Mouse (Mus musculus) frontal cortex, adult 2 months (tissue): Measurements from ENCODE around the gene Bcas3. TPM values are rescaled to one million over a fixed set of nuclear protein-coding genes. Genes with fewer than 3 reads are reported as not detected.
A peak's percentile ranks its signal among the peaks of the same experiment; 100 is the strongest.

Source experiments
- DNase-seq, 2 experiments: peaks; one replicate each; pipeline ENCODE4 v3.0.0; 2022; ENCODE audit warnings: low spot score in 1 of 2; ENCODE audit errors: extremely low spot score in 1 of 2
- polyA plus RNA-seq: library from polyadenylated mRNA; depleted of rRNA; stranded (reverse); fragments of >200 nt; gene quantifications from 2 replicates; pipeline ENCODE4 v1.2.3, GENCODE M21; 2012

Bcas3 gene
- polyA plus RNA-seq, 1 experiment: 47.9 TPM

- DNase-seq: peak; percentile 8 to 46
Observed at GRCm38 (mm10) chr11:85609303-85609940, 256.5 kb downstream of the Bcas3 start.

DNA sequence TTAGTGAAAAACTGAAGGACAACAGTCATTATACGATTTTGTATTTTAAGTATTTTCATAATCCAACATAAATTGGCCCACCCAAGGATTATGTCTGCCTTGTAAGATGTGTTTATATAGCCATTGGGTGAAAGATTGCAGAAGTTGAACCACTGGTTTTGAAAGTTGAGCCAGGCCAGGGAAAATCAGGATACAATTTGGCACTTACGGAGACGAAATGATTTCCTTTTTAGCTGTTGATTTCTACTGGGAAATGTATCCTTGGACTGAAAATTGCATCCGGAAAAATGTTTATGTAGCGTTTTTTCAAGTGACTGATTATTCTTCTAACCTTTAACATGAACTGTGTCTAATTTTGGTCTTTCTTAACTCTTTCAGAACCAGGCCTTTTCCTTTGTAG lies 260.1 kb downstream of the Bcas3 start:
- no peak for DNase-seq

GRCm38 (mm10) chr11:85613586-85613985 lies 260.6 kb downstream of the Bcas3 start:
- DNase-seq: no peak

- DNase-seq: no peak
Observed at GRCm38 (mm10) chr11:85614431-85614830, 261.5 kb downstream of the Bcas3 start.

- DNase-seq: no peak
Observed at GRCm38 (mm10) chr11:85615421-85615820, 262.5 kb downstream of the Bcas3 start.

DNA sequence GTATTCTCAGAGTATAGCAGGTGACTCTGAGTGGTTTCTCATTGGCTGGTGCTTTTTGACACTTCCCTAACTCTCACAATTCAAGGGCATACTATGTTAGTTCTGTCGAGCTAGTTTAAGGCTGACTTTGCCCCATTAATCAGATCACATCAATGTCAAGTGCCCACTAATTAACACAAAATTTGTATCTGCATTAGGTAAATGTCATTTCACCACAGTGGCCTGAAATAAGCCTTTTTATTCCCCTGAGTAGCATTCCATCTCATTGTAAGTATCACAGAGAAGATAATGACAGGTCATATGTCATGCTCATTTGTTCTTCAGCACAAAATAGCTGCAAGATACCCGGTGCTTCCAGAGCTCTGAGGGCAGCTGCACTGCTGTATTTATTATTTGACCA lies 268.5 kb downstream of the Bcas3 start:
- no peak for DNase-seq

DNA sequence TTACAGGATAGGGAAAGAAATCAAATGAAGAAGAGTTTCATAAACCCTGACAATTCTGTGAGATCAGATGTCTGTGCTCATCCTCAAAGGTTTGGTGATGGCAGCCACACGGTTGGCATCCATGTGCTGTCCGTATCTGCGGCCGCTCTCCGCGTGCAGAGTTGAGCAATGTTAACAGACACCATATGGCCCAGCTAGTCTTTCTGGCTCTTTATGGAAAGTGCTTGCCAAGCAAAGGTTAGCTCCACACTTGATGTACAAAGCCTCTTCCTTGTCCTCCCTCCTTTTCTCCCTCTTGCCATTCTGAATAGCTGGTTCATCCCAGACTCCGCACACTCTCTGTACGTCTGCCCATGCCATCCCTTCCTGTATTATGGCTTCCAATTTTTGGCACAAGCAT lies 269.0 kb downstream of the Bcas3 start:
- no peak for DNase-seq

DNA sequence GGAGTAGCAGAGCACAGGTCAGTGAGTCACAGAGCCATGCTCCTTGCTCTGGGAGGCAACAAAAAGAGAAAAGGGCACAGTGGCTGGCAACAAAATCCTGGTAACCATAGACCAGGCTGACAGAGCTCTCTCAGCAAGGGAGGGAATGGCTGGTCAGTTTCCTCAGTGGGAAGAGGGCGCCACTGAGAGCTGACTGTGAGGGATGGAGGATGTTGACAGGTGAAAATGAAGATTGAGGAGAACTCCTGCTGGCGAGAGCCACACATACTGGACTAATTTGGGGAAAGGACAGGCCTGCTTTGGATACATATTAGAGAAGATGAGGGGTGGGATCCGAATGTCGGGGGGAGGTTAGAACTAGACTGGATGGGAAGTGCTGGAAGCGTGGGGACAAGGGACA lies 272.2 kb downstream of the Bcas3 start:
- no peak for DNase-seq

GRCm38 (mm10) chr11:85626846-85627245 lies 273.9 kb downstream of the Bcas3 start:
- DNase-seq: no peak

DNA sequence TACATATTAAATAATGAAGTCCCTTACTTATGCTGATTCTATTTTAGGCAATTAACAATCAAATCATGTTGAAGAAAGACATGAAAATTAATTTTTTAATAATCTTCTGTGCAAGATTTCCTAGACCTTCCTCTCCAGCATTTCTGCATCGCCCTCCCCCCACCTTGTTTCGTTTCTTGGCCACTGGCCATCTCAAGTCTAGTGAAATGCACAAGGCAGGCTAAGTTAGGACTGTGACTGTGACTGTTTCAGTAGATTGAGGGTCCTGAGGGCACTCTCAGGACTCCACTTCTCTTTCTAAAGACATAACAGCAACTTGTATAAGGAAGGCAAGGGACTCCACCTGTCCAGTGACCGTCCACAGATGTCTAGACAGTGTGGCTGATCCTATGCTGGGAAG lies 274.4 kb downstream of the Bcas3 start:
- no peak for DNase-seq

- DNase-seq: no peak
Observed at GRCm38 (mm10) chr11:85628303-85629063, 275.5 kb downstream of the Bcas3 start.

GRCm38 (mm10) chr11:85632568-85632981 lies 279.6 kb downstream of the Bcas3 start:
- DNase-seq: no peak

DNA sequence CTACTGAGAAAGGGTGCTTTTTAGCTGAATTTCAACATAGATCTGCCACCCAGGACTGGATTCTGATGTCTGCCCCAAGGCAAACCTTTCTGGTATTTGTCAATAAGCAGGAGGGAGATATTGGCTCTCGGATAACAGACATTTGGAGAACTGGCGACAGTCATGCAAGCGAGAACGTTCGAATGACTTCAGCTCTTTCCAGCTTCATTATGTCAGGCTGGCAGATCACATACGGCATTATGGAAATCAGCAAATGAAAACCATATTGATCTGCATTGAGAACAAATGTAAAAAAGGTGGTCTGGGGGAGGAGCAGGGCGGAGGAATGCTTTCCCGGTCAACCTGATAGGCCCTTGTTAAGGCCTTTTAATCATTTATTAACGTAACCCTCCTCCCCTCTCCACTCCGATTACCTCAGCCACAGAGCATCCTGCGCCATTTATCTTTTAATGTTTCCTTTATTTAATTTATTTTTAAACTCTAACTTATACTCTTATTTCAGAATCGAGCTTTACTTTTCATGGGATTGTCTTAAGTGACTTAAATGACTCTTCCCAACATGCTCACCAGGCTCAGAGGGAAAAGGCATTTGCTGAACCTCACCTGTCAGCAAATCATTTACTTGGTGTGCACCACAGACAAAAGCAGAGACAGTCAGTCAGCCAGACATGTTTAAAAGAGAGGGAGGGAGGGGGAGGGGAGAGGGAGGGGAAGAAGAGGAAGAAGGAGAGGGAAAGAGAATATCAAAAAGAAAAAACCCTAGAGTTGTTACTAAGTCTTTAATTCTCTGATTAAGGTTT lies 285.9 kb downstream of the Bcas3 start:
- no peak for DNase-seq

- peak; percentile 6 to 31 for DNase-seq
Observed at GRCm38 (mm10) chr11:85640659-85641058, 287.7 kb downstream of the Bcas3 start.

DNA sequence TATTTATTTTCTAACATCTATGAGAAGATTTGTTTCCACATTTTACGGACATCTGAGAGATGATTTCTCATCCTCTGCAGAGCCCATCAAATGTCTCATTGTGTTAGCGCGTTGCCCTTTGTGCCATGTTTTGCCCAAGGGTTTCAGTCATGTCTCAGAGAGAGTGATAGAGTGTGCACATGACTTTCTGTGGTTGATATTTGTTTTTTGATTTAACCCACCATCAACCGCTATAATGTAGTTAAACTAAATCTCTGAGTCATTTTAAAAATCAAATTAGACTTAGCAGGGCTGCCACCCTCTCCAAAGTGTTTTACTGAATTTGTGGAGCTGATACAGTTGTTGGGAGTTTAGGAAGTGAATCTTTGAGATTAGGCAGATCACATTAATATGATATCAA lies 288.5 kb downstream of the Bcas3 start:
- no peak for DNase-seq

GRCm38 (mm10) chr11:85642591-85642990 lies 289.6 kb downstream of the Bcas3 start:
- DNase-seq: peak; percentile 44 to 79

- no peak for DNase-seq
Observed at GRCm38 (mm10) chr11:85643025-85643424, 290.1 kb downstream of the Bcas3 start.

DNA sequence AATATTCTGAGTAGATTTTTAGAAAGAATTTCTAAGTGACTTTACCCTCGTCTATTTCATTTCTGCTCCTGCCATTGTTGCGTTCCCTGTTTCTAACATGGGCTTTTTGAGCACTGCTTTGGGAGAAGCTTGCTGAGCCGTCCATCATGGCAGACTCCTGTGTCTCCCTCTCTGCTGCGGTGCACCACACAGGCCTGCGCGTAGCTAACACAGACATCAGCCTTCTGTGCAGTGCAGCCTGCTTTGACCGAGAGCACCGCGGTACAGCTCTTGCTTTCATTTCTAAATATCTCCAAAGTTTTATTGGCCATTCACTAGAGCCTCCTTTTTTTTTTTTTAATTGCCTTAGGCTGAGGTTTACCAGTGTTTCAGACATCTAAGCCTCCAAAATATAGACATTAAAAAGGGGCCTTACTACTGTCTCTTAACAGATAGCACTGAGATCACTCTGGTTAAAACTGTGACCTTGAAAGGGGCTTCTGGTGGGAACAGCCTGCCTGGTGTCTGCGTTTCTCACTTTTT lies 290.6 kb downstream of the Bcas3 start:
- no peak for DNase-seq

DNA sequence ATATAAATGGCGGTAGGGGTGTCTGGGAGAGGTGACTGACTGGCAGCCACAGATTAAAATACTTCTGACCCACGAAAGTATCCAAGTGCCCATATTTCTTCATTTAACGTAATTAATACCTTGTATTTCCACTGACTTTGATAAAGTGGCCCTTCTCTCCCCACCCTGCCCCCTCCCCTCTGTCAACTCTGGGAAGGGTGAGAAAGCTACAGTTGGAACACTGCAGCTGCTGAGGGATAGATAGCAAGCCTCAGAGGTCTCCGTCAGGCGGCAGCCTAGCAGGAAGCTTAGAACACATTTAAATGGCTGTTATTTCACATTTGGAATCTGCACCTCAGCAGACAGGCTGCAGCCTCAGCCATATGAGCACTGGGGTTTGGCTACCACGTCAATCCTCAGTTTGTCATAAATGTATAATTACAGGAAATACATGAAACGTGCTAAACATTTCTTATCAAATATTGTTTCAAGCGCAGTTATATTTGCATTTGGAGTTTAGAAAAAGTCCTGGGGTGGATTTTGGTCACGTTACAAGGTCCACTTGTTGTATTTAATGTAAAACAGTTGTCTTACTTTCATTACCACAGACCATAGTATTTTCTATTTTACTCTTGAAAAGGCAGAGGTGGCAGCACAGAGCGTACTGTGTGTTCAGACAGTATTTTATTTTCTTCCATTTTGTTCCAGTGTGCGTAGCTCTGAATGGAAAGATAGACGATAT lies 291.2 kb downstream of the Bcas3 start:
- no peak for DNase-seq

DNA sequence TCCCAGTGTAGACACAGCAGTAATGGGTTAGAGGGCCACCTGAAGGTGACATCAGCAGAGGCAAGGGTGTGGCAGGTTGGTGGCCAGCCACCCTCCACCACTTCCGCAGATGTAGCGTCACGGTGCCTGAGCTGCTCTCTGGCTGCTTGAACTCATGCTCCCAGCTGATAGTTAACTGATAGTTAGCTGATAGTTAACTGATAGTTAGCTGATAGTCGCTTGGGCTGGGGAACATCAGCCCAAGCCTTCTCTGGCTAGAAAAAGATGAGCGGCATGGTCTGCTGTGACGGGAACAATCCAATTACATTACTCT lies 291.7 kb downstream of the Bcas3 start:
- no peak for DNase-seq
